Mouse (Mus musculus): ENCODE measurements around the gene Tmcc1.

- no peak for TF ChIP-seq POLR2AphosphoS2 (IDR thresholded peaks at IDR 0.05; ENCODE audit: insufficient read length, low read depth)
- TF ChIP-seq MYOG (IDR thresholded peaks at IDR 0.05; ENCODE audit: control insufficient read depth in 1 of 3, insufficient read depth in 1 of 3, insufficient read length in 2 of 3, low read depth in 2 of 3) = no peak
- no peak for TF ChIP-seq POLR2A (IDR thresholded peaks at IDR 0.05; ENCODE audit: insufficient read length, low read depth)
- TF ChIP-seq MYOD1 (IDR thresholded peaks at IDR 0.05; ENCODE audit: control insufficient read depth in 1 of 3, insufficient read length in 2 of 3, low read depth in 2 of 3) = no peak
- no peak for TF ChIP-seq USF1 (IDR thresholded peaks at IDR 0.05; ENCODE audit: low read depth)
- TF ChIP-seq MAX (IDR thresholded peaks at IDR 0.05; ENCODE audit: low read depth) = no peak
Observed at GRCm38 (mm10) chr6:115999227-115999626, 194.1 kb downstream of the Tmcc1 start.
